Mouse (Mus musculus): ENCODE data around the gene Kcng4.

DNA sequence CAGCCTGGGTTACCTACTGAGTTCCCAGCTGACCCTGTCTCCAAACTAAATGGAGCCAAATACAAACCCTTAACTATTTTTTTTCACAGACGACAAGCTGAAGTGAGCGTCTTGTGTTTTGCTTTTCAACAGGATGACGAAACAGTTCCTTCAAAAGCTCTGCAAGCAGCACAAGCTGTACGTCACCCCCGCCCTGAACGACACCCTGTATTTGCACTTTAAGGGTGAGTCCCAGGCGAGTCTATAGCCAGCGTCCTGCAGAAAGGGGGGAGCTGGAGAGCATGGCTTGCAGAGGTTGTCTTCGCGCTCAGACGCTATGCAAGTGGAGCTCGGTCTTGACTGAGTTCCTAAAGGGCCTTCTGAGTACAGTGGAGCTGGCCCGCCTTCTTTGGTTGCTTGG is 56.4 kb downstream of the Kcng4 start:
- TF ChIP-seq MAX (IDR thresholded peaks at IDR 0.05) (no peak), CTCF (IDR thresholded peaks at IDR 0.05; ENCODE audit: control insufficient read depth, insufficient read depth, insufficient read length) (no peak), USF1 (IDR thresholded peaks at IDR 0.05; ENCODE audit: low read depth) (no peak), MYOG (IDR thresholded peaks at IDR 0.05; ENCODE audit: control insufficient read depth, extremely low read depth, insufficient read length) (no peak), MYOD1 (IDR thresholded peaks at IDR 0.05; ENCODE audit: control insufficient read depth, insufficient read length, low read depth) (no peak)

Data from C2C12 (cell line).